Mouse (Mus musculus) MEL (cell line): ENCODE data around the gene Cela3b. TPM values are rescaled to one million over a fixed set of nuclear protein-coding genes. Genes with fewer than 3 reads are reported as not detected.

ENCODE experiments used
- DNase-seq: peaks from one replicate; pipeline ENCODE4 v3.0.0; 2011; ENCODE audit warnings: low read depth, low spot score
- H3K27ac ChIP-seq: 2 replicates; pipeline ENCODE4 v1.5.1; 2012; ENCODE audit warnings: low read depth, mild to moderate bottlenecking, control low read depth, low read length, moderate library complexity; ENCODE audit not compliant: control insufficient read depth
- H3K27me3 ChIP-seq, 2 experiments: fragments of 150-350 bp in 1 of 2; sonication (generic) in 1 of 2; 2 replicates each; pipeline ENCODE4 v1.6.1; 2012; ENCODE audit warnings: low read length in 2 of 2, mild to moderate bottlenecking in 2 of 2, improper control_type of control experiment in 1 of 2, moderate library complexity in 1 of 2; ENCODE audit not compliant: insufficient read depth in 2 of 2, control insufficient read depth in 1 of 2
- H3K36me3 ChIP-seq, 2 experiments: 2 replicates each; pipeline ENCODE4 v1.6.1; 2012 to 2014; ENCODE audit warnings: low read length in 2 of 2, improper control_type of control experiment in 1 of 2, inconsistent platforms in 1 of 2, mild to moderate bottlenecking in 1 of 2; ENCODE audit not compliant: insufficient read depth in 2 of 2, control insufficient read depth in 1 of 2
- H3K4me1 ChIP-seq, 2 experiments: fragments of 150-350 bp in 1 of 2; sonication (generic) in 1 of 2; 2 replicates each; pipeline ENCODE4 v1.6.1; 2012; ENCODE audit warnings: low read length in 2 of 2, improper control_type of control experiment in 1 of 2, mild to moderate bottlenecking in 1 of 2; ENCODE audit not compliant: insufficient read depth in 2 of 2, control insufficient read depth in 1 of 2
- H3K4me3 ChIP-seq, 2 experiments: fragments of 150-350 bp in 1 of 2; sonication (generic) in 1 of 2; 2 replicates each; pipeline ENCODE4 v1.5.1; 2012; ENCODE audit warnings: low read depth in 2 of 2, low read length in 2 of 2, mild to moderate bottlenecking in 2 of 2, moderate library complexity in 2 of 2, control low read depth in 1 of 2, improper control_type of control experiment in 1 of 2; ENCODE audit not compliant: control insufficient read depth in 1 of 2, insufficient read depth in 1 of 2
- H3K79me2 ChIP-seq: 2 replicates; pipeline ENCODE4 v1.6.1; 2012; ENCODE audit warnings: mild to moderate bottlenecking, low read length, moderate library complexity; ENCODE audit not compliant: control insufficient read depth, poor library complexity, insufficient read depth
- H3K9ac ChIP-seq: 2 replicates; pipeline ENCODE4 v1.6.1; 2012; ENCODE audit warnings: low read depth, mild to moderate bottlenecking, control low read depth, low read length, moderate library complexity; ENCODE audit not compliant: control insufficient read depth, poor library complexity, severe bottlenecking
- H3K9me3 ChIP-seq: fragments of 150-350 bp; sonication (generic); replicated peaks from 2 replicates; pipeline ENCODE4 v1.6.1; 2012; ENCODE audit warnings: mild to moderate bottlenecking, low read length, improper control_type of control experiment, moderate library complexity; ENCODE audit not compliant: insufficient read depth
- CTCF ChIP-seq, 3 experiments: IDR thresholded peaks in 2 of 3; conservative IDR thresholded peaks in 1 of 3; 2 replicates each; pipeline ENCODE4 v1.5.1; 2011 to 2012; ENCODE audit warnings: low read length in 3 of 3, low read depth in 2 of 3, mild to moderate bottlenecking in 2 of 3, improper control_type of control experiment in 1 of 3, inconsistent platforms in 1 of 3, mixed read lengths in 1 of 3, moderate library complexity in 1 of 3; ENCODE audit not compliant: control insufficient read depth in 1 of 3, insufficient read depth in 1 of 3, poor library complexity in 1 of 3, severe bottlenecking in 1 of 3
- MAX ChIP-seq: IDR thresholded peaks from 2 replicates; pipeline ENCODE4 v1.6.1; 2011; ENCODE audit warnings: low read length, improper control_type of control experiment
- MXI1 ChIP-seq: IDR thresholded peaks from 2 replicates; pipeline ENCODE4 v1.6.1; 2011; ENCODE audit warnings: mild to moderate bottlenecking, low read depth, low read length, improper control_type of control experiment
- POLR2A ChIP-seq, 2 experiments: IDR thresholded peaks; 2 replicates each; pipeline ENCODE4 v1.6.1; 2011 to 2012; ENCODE audit warnings: low read length in 2 of 2, mild to moderate bottlenecking in 2 of 2, control low read depth in 1 of 2, improper control_type of control experiment in 1 of 2, low read depth in 1 of 2, moderate library complexity in 1 of 2; ENCODE audit not compliant: control insufficient read depth in 1 of 2, insufficient read depth in 1 of 2, poor library complexity in 1 of 2
- RAD21 ChIP-seq: IDR thresholded peaks from 2 replicates; pipeline ENCODE4 v1.6.1; 2011; ENCODE audit warnings: mild to moderate bottlenecking, low read depth, low read length, improper control_type of control experiment
- SIN3A ChIP-seq: IDR thresholded peaks from 2 replicates; pipeline ENCODE4 v1.6.1; 2012; ENCODE audit warnings: low read length, improper control_type of control experiment, inconsistent platforms
- SMC3 ChIP-seq: IDR thresholded peaks from 2 replicates; pipeline ENCODE4 v1.6.1; 2011; ENCODE audit warnings: low read depth, low read length, improper control_type of control experiment
- TBP ChIP-seq: IDR thresholded peaks from 2 replicates; pipeline ENCODE4 v1.8.0; 2011; ENCODE audit warnings: low read depth, low read length, improper control_type of control experiment
- polyA plus RNA-seq, 2 experiments: library from polyadenylated mRNA; stranded (reverse) in 1 of 2; unstranded in 1 of 2; fragments of >175 nt in 1 of 2; fragments of >200 nt in 1 of 2; gene quantifications; 2 replicates each; pipeline versions ENCODE4 v1.2.1 to v1.2.4; 2012; ENCODE audit warnings: low replicate concordance in 2 of 2, low read depth in 1 of 2; ENCODE audit not compliant: insufficient read length in 2 of 2, insufficient read depth in 1 of 2, missing spikeins in 1 of 2
- total RNA-seq: library from RNA; depleted of rRNA; stranded (reverse); fragments of 300-350 nt; gene quantifications from 2 replicates; pipeline ENCODE4 v1.2.3, GENCODE M21; 2012

Gene Cela3b
- total and polyA plus RNA-seq, 3 experiments, result not detected

DNA sequence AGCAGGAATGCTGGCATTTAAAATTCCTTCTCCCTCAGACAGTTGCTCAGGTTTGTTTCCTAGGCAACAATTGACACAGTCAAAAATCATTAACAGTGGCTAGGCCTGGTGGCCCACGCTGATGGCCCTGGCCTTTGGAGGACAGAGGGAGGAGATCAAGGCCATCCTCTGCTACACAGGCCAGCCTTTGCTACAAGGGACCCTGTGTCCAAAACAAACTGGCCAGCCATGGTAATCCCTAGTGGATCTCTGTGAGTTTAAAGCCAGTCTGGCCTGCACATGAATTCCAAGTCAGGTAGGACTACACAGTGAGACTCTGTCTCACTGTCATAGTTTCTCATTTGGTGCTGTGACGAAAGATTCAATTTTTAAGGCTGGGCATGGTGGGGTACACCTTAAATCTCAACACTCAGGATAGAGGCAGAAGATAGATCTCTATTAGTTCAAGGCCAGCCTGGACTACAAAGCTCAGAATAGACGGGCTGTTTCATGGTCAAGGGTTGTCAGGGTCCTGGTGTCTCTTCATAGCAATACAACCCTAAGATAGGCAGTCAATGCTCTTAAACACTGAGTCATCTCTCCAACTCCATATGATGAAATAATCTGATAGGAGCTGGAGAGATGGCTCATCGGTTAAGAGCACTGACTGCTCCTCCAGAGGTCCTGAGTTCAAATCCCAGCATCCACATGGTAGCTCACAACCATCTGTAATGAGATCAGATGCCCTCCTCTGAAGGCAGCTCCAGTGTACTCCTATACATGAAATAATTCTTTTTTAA, 52.6 kb downstream of the Cela3b start:
- TF ChIP-seq RAD21 (no peak), TBP (peak; percentile 68; the same call in 1 of the 2 replicates)
- TF ChIP-seq, all 39 proteins: peak for 1

DNA sequence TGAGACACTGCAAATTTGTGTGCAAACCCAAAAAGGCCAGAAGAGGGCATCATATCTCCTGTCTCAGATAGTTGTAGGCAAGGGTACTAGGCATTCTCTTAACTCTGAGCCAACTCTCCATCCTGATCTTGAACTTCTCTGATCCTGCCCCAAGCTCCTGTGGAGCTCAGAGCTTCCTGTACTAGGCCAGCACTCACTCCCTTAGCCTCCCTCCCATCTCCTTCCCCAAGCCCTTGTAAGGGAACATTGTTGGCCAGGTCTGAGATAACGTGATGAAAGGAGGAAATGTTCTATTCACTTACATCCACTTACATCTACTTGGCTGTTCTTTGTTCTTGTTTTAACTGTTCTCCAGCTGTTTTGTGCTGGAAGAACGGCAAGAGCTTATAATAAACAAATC, 53.6 kb downstream of the Cela3b start:
- Histone ChIP-seq H3K9me3 (no peaks in the 10 kb centered on the region), H3K27me3 (no peaks in the 10 kb centered on the region), H3K9ac (no peak overlapping the region), H3K36me3 (0 out of 4 replicates have a peak, but pooled peaks cover 0 to 2% of the 10 kb centered on the region in 2 experiments), H3K79me2 (0 out of 2 replicates have a peak, but pooled peaks cover 3% of the 10 kb centered on the region), H3K27ac (no peak overlapping the region), H3K4me3 (no peak overlapping the region), H3K4me1 (peaks cover 0 to 4% of the 10 kb centered on the region in 2 experiments; a peak in 1 of 4 replicates)
- TF ChIP-seq CTCF (IDR thresholded peaks at IDR 0.05 in 2 of 3, conservative IDR thresholded peaks at IDR 0.05 in 1 of 3; ENCODE audit: control insufficient read depth in 1 of 3, insufficient read depth in 1 of 3, low read depth in 2 of 3, low read length in 3 of 3, poor library complexity in 1 of 3, severe bottlenecking in 1 of 3), result peak in 1 of 3 experiments; percentile 20; a peak in 2 of 6 replicates
- TF ChIP-seq MAX, result no peak
- no peak for DNase-seq

More for the DNA sequence above, 52.6 kb downstream of the Cela3b start:
- Histone ChIP-seq H3K36me3 (0 out of 4 replicates have a peak, but pooled peaks cover 0 to 2% of the 10 kb centered on the region in 2 experiments), H3K9me3 (no peaks in the 10 kb centered on the region), H3K9ac (no peak overlapping the region), H3K4me3 (no peak overlapping the region), H3K4me1 (peaks cover 0 to 2% of the 10 kb centered on the region in 2 experiments; a peak in 1 of 4 replicates), H3K79me2 (0 out of 2 replicates have a peak, but pooled peaks cover 3% of the 10 kb centered on the region), H3K27me3 (no peaks in the 10 kb centered on the region), H3K27ac (no peak overlapping the region)
- no peak for DNase-seq

DNA sequence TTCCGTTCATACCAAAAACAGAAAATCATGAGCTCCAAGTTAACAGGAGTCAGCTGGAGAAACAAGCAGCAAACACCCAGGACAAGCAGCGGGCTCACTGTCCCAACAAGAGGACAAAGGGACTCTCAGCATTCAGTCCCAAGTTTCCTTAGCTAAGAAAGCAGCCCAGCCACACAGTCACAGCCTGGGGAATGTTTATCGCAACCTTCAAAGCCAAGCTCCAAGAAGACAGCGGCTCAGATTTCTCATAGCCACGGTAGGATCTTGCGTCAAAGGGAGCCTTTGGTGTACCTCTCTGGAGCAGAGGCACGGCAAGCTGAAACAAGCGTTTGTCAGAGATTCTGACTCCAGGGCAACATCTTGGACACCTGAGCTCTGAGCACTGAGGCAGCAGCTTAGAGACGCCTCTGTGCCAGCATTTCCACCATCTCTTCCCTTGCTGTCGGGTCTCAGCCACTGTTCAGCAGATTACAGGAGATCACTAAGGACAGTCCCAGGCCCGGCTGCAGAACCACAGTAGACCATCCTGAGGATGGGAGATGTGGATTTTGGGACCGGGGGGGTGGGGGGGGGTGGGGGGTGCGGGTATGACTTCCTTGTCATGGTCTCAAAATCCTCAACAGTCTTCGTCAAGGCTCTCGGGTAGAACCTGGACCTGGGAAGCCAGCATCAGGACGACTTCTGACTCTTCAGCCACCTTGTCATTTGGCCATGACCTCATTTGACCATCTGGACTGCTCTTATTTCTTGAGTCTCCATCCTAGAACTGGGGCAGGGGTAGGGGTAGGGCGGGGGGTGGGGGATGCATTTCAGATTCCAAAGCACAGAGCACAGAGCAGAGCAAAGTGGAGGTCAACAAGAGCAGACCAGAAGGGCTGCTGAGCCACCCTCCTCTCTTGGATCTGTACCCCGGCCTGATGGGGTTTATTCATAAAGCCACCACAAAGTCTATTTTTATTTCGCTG, 54.7 kb downstream of the Cela3b start:
- H3K79me2 ChIP-seq, result no peaks in the 10 kb centered on the region
- H3K9ac ChIP-seq, result no peak overlapping the region
- no peak for TF ChIP-seq SIN3A
- TF ChIP-seq SMC3, result no peak
- TF ChIP-seq MXI1, result no peak
- no peak for TF ChIP-seq POLR2A (IDR thresholded peaks at IDR 0.05; ENCODE audit: control insufficient read depth in 1 of 2, insufficient read depth in 1 of 2, low read depth in 1 of 2, low read length in 2 of 2, poor library complexity in 1 of 2)
- H3K4me1 ChIP-seq, result peaks cover 0 to 7% of the 10 kb centered on the region in 2 experiments; a peak in 1 of 4 replicates
- no peak overlapping the region for H3K27ac ChIP-seq
- H3K27me3 ChIP-seq, result no peaks in the 10 kb centered on the region
- H3K4me3 ChIP-seq, result no peak overlapping the region
- H3K9me3 ChIP-seq, result no peaks in the 10 kb centered on the region
- DNase-seq, result no peak
- no peaks in the 10 kb centered on the region; a peak in 1 of 4 replicates for H3K36me3 ChIP-seq
